Mouse (Mus musculus): ENCODE data around the gene Ubqln4. TPM values are rescaled to one million over a fixed set of nuclear protein-coding genes. Genes with fewer than 3 reads are reported as not detected.

Gene Ubqln4
- polyA plus RNA-seq, 1 experiment from 2014 or later, result 62.6 TPM

GRCm38 (mm10) chr3:88555069-88555605 lies 1.6 kb downstream of the Ubqln4 start:
- Histone ChIP-seq H3K4me2 (peak overlapping the region; percentile 71), H3K9ac (replicated peaks) (no peak overlapping the region), H3K4me3 (replicated peaks) (peak overlapping the region; percentile 9; the same call in 1 of the 2 replicates), H3K9me3 (no peaks in the 10 kb centered on the region), H3K36me3 (peaks cover 49% of the 10 kb centered on the region), H3K27ac (no peak overlapping the region), H3K27me3 (no peaks in the 10 kb centered on the region), H3K4me1 (replicated peaks) (peaks cover 20% of the 10 kb centered on the region)
- ATAC-seq (ENCODE audit: insufficient number of reproducible peaks, insufficient read depth, low FRiP score, low TSS enrichment, low read depth), result no peak
- WGBS, result 95% methylated on average over 5 of the region's 5 CpGs

- Histone ChIP-seq H3K9ac (replicated peaks) (0 out of 2 replicates have a peak overlapping the region, but pooled peaks have one; percentile 13), H3K27ac (no peak overlapping the region), H3K36me3 (peaks cover 55% of the 10 kb centered on the region), H3K4me1 (replicated peaks) (peaks cover 20% of the 10 kb centered on the region), H3K4me3 (replicated peaks) (no peak overlapping the region; the same call in 1 of the 2 replicates), H3K9me3 (no peaks in the 10 kb centered on the region), H3K4me2 (no peak overlapping the region), H3K27me3 (no peaks in the 10 kb centered on the region)
- WGBS, result 96% methylated on average over 6 of the region's 6 CpGs
- no peak for ATAC-seq (ENCODE audit: insufficient number of reproducible peaks, insufficient read depth, low FRiP score, low TSS enrichment, low read depth)
Observed at GRCm38 (mm10) chr3:88555731-88556130, 2.2 kb downstream of the Ubqln4 start.

- H3K27me3 ChIP-seq, result no peaks in the 10 kb centered on the region
- ATAC-seq (ENCODE audit: insufficient number of reproducible peaks, insufficient read depth, low FRiP score, low TSS enrichment, low read depth), result no peak
- H3K4me3 ChIP-seq (replicated peaks), result no peak overlapping the region
- H3K9ac ChIP-seq (replicated peaks), result peak overlapping the region; percentile 12; the same call in 1 of the 2 replicates
- no peak overlapping the region for H3K4me2 ChIP-seq
- H3K36me3 ChIP-seq, result peaks cover 63% of the 10 kb centered on the region
- no peak overlapping the region for H3K27ac ChIP-seq
- 94% methylated on average over 8 of the region's 8 CpGs for WGBS
- no peaks in the 10 kb centered on the region for H3K9me3 ChIP-seq
- H3K4me1 ChIP-seq (replicated peaks), result peaks cover 17% of the 10 kb centered on the region
Observed at GRCm38 (mm10) chr3:88556616-88557015, 3.1 kb downstream of the Ubqln4 start.

GRCm38 (mm10) chr3:88559596-88559995 lies 6.0 kb downstream of the Ubqln4 start:
- Histone ChIP-seq H3K27ac (no peak overlapping the region), H3K4me2 (no peak overlapping the region), H3K4me1 (replicated peaks) (peaks cover 6% of the 10 kb centered on the region; the same call in 1 of the 2 replicates), H3K9me3 (no peaks in the 10 kb centered on the region), H3K27me3 (no peaks in the 10 kb centered on the region), H3K9ac (replicated peaks) (no peak overlapping the region), H3K36me3 (peaks cover 93% of the 10 kb centered on the region), H3K4me3 (replicated peaks) (no peak overlapping the region)
- WGBS, result 96% methylated on average over 9 of the region's 9 CpGs
- ATAC-seq (ENCODE audit: insufficient number of reproducible peaks, insufficient read depth, low FRiP score, low TSS enrichment, low read depth), result no peak

GRCm38 (mm10) chr3:88561989-88562388 lies 8.4 kb downstream of the Ubqln4 start:
- ATAC-seq (ENCODE audit: insufficient number of reproducible peaks, insufficient read depth, low FRiP score, low TSS enrichment, low read depth), result no peak
- no peaks in the 10 kb centered on the region for H3K9me3 ChIP-seq
- H3K4me1 ChIP-seq (replicated peaks), result no peaks in the 10 kb centered on the region
- WGBS, result 75% methylated on average over 4 of the region's 4 CpGs
- H3K9ac ChIP-seq (replicated peaks), result no peak overlapping the region
- H3K36me3 ChIP-seq, result peaks cover 100% of the 10 kb centered on the region
- H3K27me3 ChIP-seq, result no peaks in the 10 kb centered on the region
- no peak overlapping the region for H3K4me2 ChIP-seq
- H3K27ac ChIP-seq, result no peak overlapping the region
- H3K4me3 ChIP-seq (replicated peaks), result no peak overlapping the region

- Histone ChIP-seq H3K9ac (replicated peaks) (no peak overlapping the region), H3K4me2 (no peak overlapping the region), H3K36me3 (peaks cover 100% of the 10 kb centered on the region), H3K27ac (no peak overlapping the region), H3K9me3 (no peaks in the 10 kb centered on the region), H3K4me1 (replicated peaks) (no peaks in the 10 kb centered on the region), H3K27me3 (no peaks in the 10 kb centered on the region), H3K4me3 (replicated peaks) (no peak overlapping the region)
- peak; percentile 12; the same call in 1 of the 2 replicates for ATAC-seq (ENCODE audit: insufficient number of reproducible peaks, insufficient read depth, low FRiP score, low TSS enrichment, low read depth)
- WGBS, result 80% methylated on average over 4 of the region's 4 CpGs
Observed at GRCm38 (mm10) chr3:88563442-88563841, 9.9 kb downstream of the Ubqln4 start.

GRCm38 (mm10) chr3:88563966-88564365 lies 10.4 kb downstream of the Ubqln4 start:
- H3K9me3 ChIP-seq, result no peaks in the 10 kb centered on the region
- ATAC-seq (ENCODE audit: insufficient number of reproducible peaks, insufficient read depth, low FRiP score, low TSS enrichment, low read depth), result no peak
- no peak overlapping the region for H3K4me2 ChIP-seq
- no peak overlapping the region for H3K27ac ChIP-seq
- peaks cover 100% of the 10 kb centered on the region for H3K36me3 ChIP-seq
- WGBS, result 87% methylated on average over 7 of the region's 7 CpGs
- no peaks in the 10 kb centered on the region for H3K4me1 ChIP-seq (replicated peaks)
- no peak overlapping the region for H3K4me3 ChIP-seq (replicated peaks)
- H3K9ac ChIP-seq (replicated peaks), result no peak overlapping the region
- H3K27me3 ChIP-seq, result no peaks in the 10 kb centered on the region

GRCm38 (mm10) chr3:88566116-88566515 lies 12.6 kb downstream of the Ubqln4 start:
- H3K36me3 ChIP-seq, result peaks cover 94% of the 10 kb centered on the region
- WGBS, result 91% methylated on average over 3 of the region's 3 CpGs
- H3K4me1 ChIP-seq (replicated peaks), result no peaks in the 10 kb centered on the region
- ATAC-seq (ENCODE audit: insufficient number of reproducible peaks, insufficient read depth, low FRiP score, low TSS enrichment, low read depth), result no peak
- H3K4me3 ChIP-seq (replicated peaks), result no peak overlapping the region
- H3K9ac ChIP-seq (replicated peaks), result no peak overlapping the region
- H3K9me3 ChIP-seq, result no peaks in the 10 kb centered on the region
- H3K27me3 ChIP-seq, result no peaks in the 10 kb centered on the region
- no peak overlapping the region for H3K27ac ChIP-seq
- H3K4me2 ChIP-seq, result no peak overlapping the region

GRCm38 (mm10) chr3:88566536-88567061 lies 13.0 kb downstream of the Ubqln4 start:
- ATAC-seq (ENCODE audit: insufficient number of reproducible peaks, insufficient read depth, low FRiP score, low TSS enrichment, low read depth), result no peak
- no peaks in the 10 kb centered on the region for H3K27me3 ChIP-seq
- H3K9me3 ChIP-seq, result no peaks in the 10 kb centered on the region
- no peak overlapping the region for H3K4me3 ChIP-seq (replicated peaks)
- H3K27ac ChIP-seq, result no peak overlapping the region
- peaks cover 89% of the 10 kb centered on the region for H3K36me3 ChIP-seq
- H3K9ac ChIP-seq (replicated peaks), result no peak overlapping the region
- H3K4me1 ChIP-seq (replicated peaks), result no peaks in the 10 kb centered on the region
- H3K4me2 ChIP-seq, result no peak overlapping the region
- 95% methylated on average over 4 of the region's 4 CpGs for WGBS

GRCm38 (mm10) chr3:88567892-88568291 lies 14.3 kb downstream of the Ubqln4 start:
- no peak overlapping the region for H3K9ac ChIP-seq (replicated peaks)
- ATAC-seq (ENCODE audit: insufficient number of reproducible peaks, insufficient read depth, low FRiP score, low TSS enrichment, low read depth), result no peak
- H3K4me2 ChIP-seq, result no peak overlapping the region
- H3K36me3 ChIP-seq, result peaks cover 76% of the 10 kb centered on the region
- H3K4me1 ChIP-seq (replicated peaks), result no peaks in the 10 kb centered on the region
- no peak overlapping the region for H3K4me3 ChIP-seq (replicated peaks)
- H3K27ac ChIP-seq, result no peak overlapping the region
- H3K27me3 ChIP-seq, result no peaks in the 10 kb centered on the region
- H3K9me3 ChIP-seq, result no peaks in the 10 kb centered on the region
- WGBS, result 89% methylated on average over 6 of the region's 6 CpGs

- Histone ChIP-seq H3K27me3 (no peaks in the 10 kb centered on the region), H3K9ac (replicated peaks) (no peak overlapping the region), H3K4me3 (replicated peaks) (no peak overlapping the region), H3K27ac (no peak overlapping the region), H3K9me3 (no peaks in the 10 kb centered on the region), H3K4me1 (replicated peaks) (no peaks in the 10 kb centered on the region), H3K36me3 (peaks cover 69% of the 10 kb centered on the region), H3K4me2 (no peak overlapping the region)
- WGBS, result 91% methylated on average over 2 of the region's 2 CpGs
- no peak for ATAC-seq (ENCODE audit: insufficient number of reproducible peaks, insufficient read depth, low FRiP score, low TSS enrichment, low read depth)
Observed at GRCm38 (mm10) chr3:88568615-88569014, 15.1 kb downstream of the Ubqln4 start.

GRCm38 (mm10) chr3:88569093-88569492 lies 15.5 kb downstream of the Ubqln4 start:
- H3K4me1 ChIP-seq (replicated peaks), result no peaks in the 10 kb centered on the region
- H3K9ac ChIP-seq (replicated peaks), result no peak overlapping the region
- H3K27me3 ChIP-seq, result no peaks in the 10 kb centered on the region
- H3K4me3 ChIP-seq (replicated peaks), result no peak overlapping the region
- H3K36me3 ChIP-seq, result peaks cover 64% of the 10 kb centered on the region
- no peaks in the 10 kb centered on the region for H3K9me3 ChIP-seq
- H3K27ac ChIP-seq, result no peak overlapping the region
- H3K4me2 ChIP-seq, result no peak overlapping the region
- WGBS, result 98% methylated on average over 2 of the region's 2 CpGs
- no peak for ATAC-seq (ENCODE audit: insufficient number of reproducible peaks, insufficient read depth, low FRiP score, low TSS enrichment, low read depth)
